Mouse (Mus musculus): Measurements from ENCODE around the gene Itgae. TPM values are rescaled to one million over a fixed set of nuclear protein-coding genes. Genes with fewer than 3 reads are reported as not detected.

The Itgae gene
- polyA plus RNA-seq, 1 experiment from 2014 or later = 0.16 TPM

DNA sequence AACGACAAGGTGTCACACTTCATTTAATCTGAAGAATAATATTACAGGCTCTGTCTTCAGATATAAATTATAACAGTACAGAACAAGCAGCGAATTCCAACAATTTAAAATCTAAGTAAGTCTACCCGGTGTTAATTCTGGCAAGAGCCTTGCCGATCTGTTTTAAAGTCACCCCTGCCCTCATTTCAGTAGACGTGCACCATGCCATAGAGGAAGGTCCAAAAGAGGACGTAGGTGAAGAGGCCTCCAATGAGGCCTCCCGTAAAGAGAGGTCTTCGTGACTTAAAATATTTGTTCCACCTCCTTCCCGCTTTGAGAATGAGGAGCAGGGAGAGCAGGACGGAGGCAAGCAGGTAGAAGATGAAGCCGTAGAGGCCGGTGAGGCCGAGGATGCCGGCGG, 85.8 kb downstream of the Itgae start:
- peaks cover 42% of the 10 kb centered on the region for H3K4me1 ChIP-seq (replicated peaks)
- no peaks in the 10 kb centered on the region for H3K9me3 ChIP-seq (replicated peaks)
- H3K9ac ChIP-seq = peak overlapping the region; percentile 84
- H3K4me3 ChIP-seq (replicated peaks) = peak overlapping the region; percentile 96
- ATAC-seq (ENCODE audit: insufficient read depth) = no peak
- H3K27ac ChIP-seq (replicated peaks) = peak overlapping the region; percentile 82
- no peaks in the 10 kb centered on the region for H3K27me3 ChIP-seq
- 1% methylated on average over 15 of the region's 15 CpGs for WGBS (ENCODE audit: insufficient replicate concordance)
- H3K36me3 ChIP-seq (replicated peaks) = peaks cover 19% of the 10 kb centered on the region
- peak overlapping the region; percentile 97 for H3K4me2 ChIP-seq

GRCm38 (mm10) chr11:73176608-73177508, 86.5 kb downstream of the Itgae start, which contains the start of the genes Emc6 and Tax1bp3:
Gene Emc6 (minus strand): TSS chr11:73177037.
Gene Tax1bp3 (plus strand): TSS chr11:73177083.
- H3K27ac ChIP-seq (replicated peaks) = peak within 1 kb of the TSS; percentile 82
- ATAC-seq (ENCODE audit: insufficient read depth) = peak; percentile 98
- peak within 1 kb of the TSS; percentile 84 for H3K9ac ChIP-seq
- H3K27me3 ChIP-seq = no peaks in the 10 kb centered on the region
- H3K4me2 ChIP-seq = peak within 1 kb of the TSS; percentile 97
- H3K9me3 ChIP-seq (replicated peaks) = no peaks in the 10 kb centered on the region
- peaks cover 19% of the 10 kb centered on the region for H3K36me3 ChIP-seq (replicated peaks)
- under 1% methylated on average over 81 of the region's 81 CpGs for WGBS (ENCODE audit: insufficient replicate concordance)
- peak within 1 kb of the TSS; percentile 96 for H3K4me3 ChIP-seq (replicated peaks)
- H3K4me1 ChIP-seq (replicated peaks) = peaks cover 42% of the 10 kb centered on the region

DNA sequence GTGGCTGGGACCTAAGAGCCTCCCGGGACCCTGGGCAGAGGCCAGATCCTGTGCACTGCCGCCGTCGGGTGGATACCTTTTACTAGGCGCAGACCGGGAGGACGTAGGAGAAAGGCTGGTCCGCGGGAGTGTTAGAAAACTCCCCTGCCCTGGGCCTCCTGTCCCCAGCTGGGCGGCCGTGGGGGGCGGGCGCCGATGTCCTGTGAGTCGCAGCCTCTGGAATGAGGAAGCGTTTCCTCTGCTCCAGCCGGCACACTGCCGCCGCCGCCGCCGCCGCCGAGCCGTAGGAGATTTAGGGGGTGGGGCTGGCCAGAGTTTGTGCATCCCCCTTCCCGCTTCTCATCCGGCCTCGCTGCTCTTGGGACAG, 87.1 kb downstream of the Itgae start:
- H3K4me1 ChIP-seq (replicated peaks) = peaks cover 38% of the 10 kb centered on the region
- peak; percentile 49 for ATAC-seq (ENCODE audit: insufficient read depth)
- H3K4me3 ChIP-seq (replicated peaks) = peak overlapping the region; percentile 96
- H3K4me2 ChIP-seq = peak overlapping the region; percentile 97
- no peaks in the 10 kb centered on the region for H3K9me3 ChIP-seq (replicated peaks)
- H3K27ac ChIP-seq (replicated peaks) = peak overlapping the region; percentile 79
- H3K36me3 ChIP-seq (replicated peaks) = peaks cover 22% of the 10 kb centered on the region
- no peaks in the 10 kb centered on the region for H3K27me3 ChIP-seq
- peak overlapping the region; percentile 80 for H3K9ac ChIP-seq
- WGBS (ENCODE audit: insufficient replicate concordance) = under 1% methylated on average over 28 of the region's 28 CpGs

DNA sequence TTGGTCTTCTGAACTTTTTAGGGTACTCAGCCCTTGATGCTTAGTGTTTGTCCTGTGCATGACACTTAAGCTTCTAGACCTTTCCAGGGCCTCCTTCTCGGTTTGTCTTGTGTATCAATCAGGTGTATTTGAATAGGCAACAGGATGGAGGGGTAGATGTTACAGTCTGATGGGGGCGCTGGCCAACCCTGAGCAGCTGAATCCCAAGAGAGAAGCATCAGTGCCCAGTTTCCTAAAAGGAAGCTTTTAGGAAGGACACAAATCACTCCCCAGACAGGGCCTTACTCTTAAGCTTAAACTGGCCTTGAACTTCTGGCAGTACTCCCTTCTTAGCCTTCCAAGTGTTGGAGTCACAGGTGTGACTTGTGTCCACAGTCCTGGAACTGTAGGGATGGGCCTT, 87.5 kb downstream of the Itgae start:
- no peak for ATAC-seq (ENCODE audit: insufficient read depth)
- Histone ChIP-seq H3K27me3 (no peaks in the 10 kb centered on the region), H3K4me1 (replicated peaks) (peaks cover 37% of the 10 kb centered on the region), H3K36me3 (replicated peaks) (peaks cover 18% of the 10 kb centered on the region), H3K4me2 (peak overlapping the region; percentile 97), H3K9me3 (replicated peaks) (no peaks in the 10 kb centered on the region), H3K4me3 (replicated peaks) (peak overlapping the region; percentile 96), H3K9ac (peak overlapping the region; percentile 80), H3K27ac (replicated peaks) (peak overlapping the region; percentile 79; the same call in 1 of the 2 replicates)
- 14% methylated on average over 2 of the region's 2 CpGs for WGBS (ENCODE audit: insufficient replicate concordance)

GRCm38 (mm10) chr11:73185872-73186615, 95.7 kb downstream of the Itgae start:
- H3K4me3 ChIP-seq (replicated peaks) = no peak overlapping the region
- H3K27me3 ChIP-seq = no peaks in the 10 kb centered on the region
- H3K27ac ChIP-seq (replicated peaks) = no peak overlapping the region
- WGBS (ENCODE audit: insufficient replicate concordance) = 69% methylated on average over 10 of the region's 10 CpGs
- H3K4me2 ChIP-seq = no peak overlapping the region
- peaks cover 57% of the 10 kb centered on the region for H3K36me3 ChIP-seq (replicated peaks)
- no peaks in the 10 kb centered on the region for H3K4me1 ChIP-seq (replicated peaks)
- H3K9me3 ChIP-seq (replicated peaks) = no peaks in the 10 kb centered on the region
- ATAC-seq (ENCODE audit: insufficient read depth) = no peak
- H3K9ac ChIP-seq = no peak overlapping the region

- Histone ChIP-seq H3K4me1 (replicated peaks) (no peaks in the 10 kb centered on the region), H3K36me3 (replicated peaks) (peaks cover 63% of the 10 kb centered on the region), H3K4me2 (no peak overlapping the region), H3K9ac (no peak overlapping the region), H3K9me3 (replicated peaks) (no peaks in the 10 kb centered on the region), H3K4me3 (replicated peaks) (no peak overlapping the region), H3K27me3 (no peaks in the 10 kb centered on the region), H3K27ac (replicated peaks) (no peak overlapping the region)
- 74% methylated on average over 6 of the region's 6 CpGs for WGBS (ENCODE audit: insufficient replicate concordance)
- ATAC-seq (ENCODE audit: insufficient read depth) = no peak
Observed at GRCm38 (mm10) chr11:73187231-73187630, 96.8 kb downstream of the Itgae start.

- H3K27ac ChIP-seq (replicated peaks) = no peak overlapping the region
- no peak overlapping the region for H3K4me3 ChIP-seq (replicated peaks)
- 55% methylated on average over 6 of the region's 6 CpGs for WGBS (ENCODE audit: insufficient replicate concordance)
- peaks cover 38% of the 10 kb centered on the region; the same call in 1 of the 2 replicates for H3K36me3 ChIP-seq (replicated peaks)
- H3K4me2 ChIP-seq = no peak overlapping the region
- H3K27me3 ChIP-seq = no peaks in the 10 kb centered on the region
- H3K4me1 ChIP-seq (replicated peaks) = peaks cover 5% of the 10 kb centered on the region
- H3K9ac ChIP-seq = no peak overlapping the region
- no peak for ATAC-seq (ENCODE audit: insufficient read depth)
- no peaks in the 10 kb centered on the region for H3K9me3 ChIP-seq (replicated peaks)
Observed at GRCm38 (mm10) chr11:73193047-73193446, 102.7 kb downstream of the Itgae start.

- ATAC-seq (ENCODE audit: insufficient read depth) = no peak
- H3K9me3 ChIP-seq (replicated peaks) = no peaks in the 10 kb centered on the region
- peaks cover 12% of the 10 kb centered on the region for H3K4me1 ChIP-seq (replicated peaks)
- H3K27ac ChIP-seq (replicated peaks) = no peak overlapping the region
- no peaks in the 10 kb centered on the region for H3K27me3 ChIP-seq
- no peak overlapping the region for H3K4me2 ChIP-seq
- no peak overlapping the region for H3K9ac ChIP-seq
- peaks cover 27% of the 10 kb centered on the region; the same call in 1 of the 2 replicates for H3K36me3 ChIP-seq (replicated peaks)
- 51% methylated on average over 2 of the region's 2 CpGs for WGBS (ENCODE audit: insufficient replicate concordance)
- no peak overlapping the region for H3K4me3 ChIP-seq (replicated peaks)
Observed at GRCm38 (mm10) chr11:73194444-73194843, 104.1 kb downstream of the Itgae start.

Other genes starting within 250 kb of the Itgae start
- gene Atp2a3, start 129.4 kb upstream of the Itgae start, polyA plus RNA-seq (2015; fragmentation: Nextera tagmentation; extraction: Ambion mirVana) = 10.6 and 12.8 TPM in 2 replicates
- 6.6 and 7.5 TPM in 2 replicates for gene P2rx1, start 91.5 kb upstream of the Itgae start, polyA plus RNA-seq (2015; fragmentation: Nextera tagmentation; extraction: Ambion mirVana)
- gene Camkk1, start 71.6 kb upstream of the Itgae start, polyA plus RNA-seq (2015; fragmentation: Nextera tagmentation; extraction: Ambion mirVana) = 0.73 and 0.81 TPM in 2 replicates
- gene Ncbp3, start 42.8 kb upstream of the Itgae start, polyA plus RNA-seq (2015; fragmentation: Nextera tagmentation; extraction: Ambion mirVana) = 3.9 and 4.2 TPM in 2 replicates
- gene Haspin, start 47.7 kb downstream of the Itgae start, polyA plus RNA-seq (2015; fragmentation: Nextera tagmentation; extraction: Ambion mirVana) = 11.8 and 12.8 TPM in 2 replicates
- 0.15 and 0.20 TPM in 2 replicates for gene P2rx5, start 69.8 kb downstream of the Itgae start, polyA plus RNA-seq (2015; fragmentation: Nextera tagmentation; extraction: Ambion mirVana)
- gene Emc6, start 86.5 kb downstream of the Itgae start, polyA plus RNA-seq (2015; fragmentation: Nextera tagmentation; extraction: Ambion mirVana) = 73.0 and 73.6 TPM in 2 replicates
- 29.6 and 32.7 TPM in 2 replicates for gene Tax1bp3, start 86.5 kb downstream of the Itgae start, polyA plus RNA-seq (2015; fragmentation: Nextera tagmentation; extraction: Ambion mirVana)
- 7.1 and 7.8 TPM in 2 replicates for gene Ctns, start 108.5 kb downstream of the Itgae start, polyA plus RNA-seq (2015; fragmentation: Nextera tagmentation; extraction: Ambion mirVana)
- 2.8 and 3.0 TPM in 2 replicates for gene Shpk, start 108.9 kb downstream of the Itgae start, polyA plus RNA-seq (2015; fragmentation: Nextera tagmentation; extraction: Ambion mirVana)
- gene Trpv1, start 143.7 kb downstream of the Itgae start, polyA plus RNA-seq (2015; fragmentation: Nextera tagmentation; extraction: Ambion mirVana) = 0.23 and 0.35 TPM in 2 replicates
- 0.02 TPM in 2 replicates for gene Trpv3, start 176.8 kb downstream of the Itgae start, polyA plus RNA-seq (2015; fragmentation: Nextera tagmentation; extraction: Ambion mirVana)
- gene Aspa, start 239.0 kb downstream of the Itgae start, polyA plus RNA-seq (2015; fragmentation: Nextera tagmentation; extraction: Ambion mirVana) = 2.6 and 3.5 TPM in 2 replicates
- gene Gm49340, start 239.2 kb downstream of the Itgae start, polyA plus RNA-seq (2015; fragmentation: Nextera tagmentation; extraction: Ambion mirVana) = 0.13 TPM in 1 of 2 replicates, not detected in the other
- gene Spata22, start 239.2 kb downstream of the Itgae start, polyA plus RNA-seq (2015; fragmentation: Nextera tagmentation; extraction: Ambion mirVana) = 2.5 and 2.8 TPM in 2 replicates